Mouse (Mus musculus): ENCODE results near the gene Txnrd2. TPM values are rescaled to one million over a fixed set of nuclear protein-coding genes. Genes with fewer than 3 reads are reported as not detected.

Txnrd2 gene
- polyA plus RNA-seq (2012; rRNA removed; ENCODE audit: low replicate concordance) = 22.6 and 35.5 TPM in 2 replicates

GRCm38 (mm10) chr16:18426215-18426791, at the start of gene Txnrd2:
Txnrd2 (plus strand) TSS chr16:18426384.

GRCm38 (mm10) chr16:18426802-18427280, 657 bp downstream of the Txnrd2 start, which contains the start of gene Comt:
Comt (minus strand) TSS chr16:18426852.

GRCm38 (mm10) chr16:18498558-18498990, 72.4 kb downstream of the Txnrd2 start, which contains the start of the genes Gnb1l and Rtl10:
Gnb1l (plus strand) TSS chr16:18498713.
Rtl10 (plus strand) TSS chr16:18498901.

Other genes starting within 250 kb of the Txnrd2 start
- not detected in 2 replicates for gene Ccdc188, start 208.5 kb upstream of the Txnrd2 start, polyA plus RNA-seq (2012; rRNA removed; ENCODE audit: low replicate concordance)
- 85.7 and 169 TPM in 2 replicates for gene Zdhhc8, start 191.2 kb upstream of the Txnrd2 start, polyA plus RNA-seq (2012; rRNA removed; ENCODE audit: low replicate concordance)
- 50.4 and 55.3 TPM in 2 replicates for gene Trmt2a, start 177.7 kb upstream of the Txnrd2 start, polyA plus RNA-seq (2012; rRNA removed; ENCODE audit: low replicate concordance)
- 23.0 and 50.7 TPM in 2 replicates for gene Ranbp1, start 177.7 kb upstream of the Txnrd2 start, polyA plus RNA-seq (2012; rRNA removed; ENCODE audit: low replicate concordance)
- gene Gm49776, start 168.1 kb upstream of the Txnrd2 start, polyA plus RNA-seq (2012; rRNA removed; ENCODE audit: low replicate concordance) = not detected in 2 replicates
- 18.0 and 21.1 TPM in 2 replicates for gene Dgcr8, start 137.1 kb upstream of the Txnrd2 start, polyA plus RNA-seq (2012; rRNA removed; ENCODE audit: low replicate concordance)
- gene Tango2, start 78.3 kb upstream of the Txnrd2 start, polyA plus RNA-seq (2012; rRNA removed; ENCODE audit: low replicate concordance) = 39.5 and 70.7 TPM in 2 replicates
- 15.1 and 22.5 TPM in 2 replicates for gene Arvcf, start 78.2 kb upstream of the Txnrd2 start, polyA plus RNA-seq (2012; rRNA removed; ENCODE audit: low replicate concordance)
- gene Comt, start 468 bp downstream of the Txnrd2 start, polyA plus RNA-seq (2012; rRNA removed; ENCODE audit: low replicate concordance) = 428 and 474 TPM in 2 replicates
- 13.1 and 20.3 TPM in 2 replicates for gene Gnb1l, start 72.3 kb downstream of the Txnrd2 start, polyA plus RNA-seq (2012; rRNA removed; ENCODE audit: low replicate concordance)
- gene Rtl10, start 72.5 kb downstream of the Txnrd2 start, polyA plus RNA-seq (2012; rRNA removed; ENCODE audit: low replicate concordance) = 9.1 and 10.9 TPM in 2 replicates
- gene Tbx1, start 164.3 kb downstream of the Txnrd2 start, polyA plus RNA-seq (2012; rRNA removed; ENCODE audit: low replicate concordance) = 3.7 and 21.5 TPM in 2 replicates
- 0.80 and 8.0 TPM in 2 replicates for gene Gp1bb, start 196.0 kb downstream of the Txnrd2 start, polyA plus RNA-seq (2012; rRNA removed; ENCODE audit: low replicate concordance)
- gene Gm49601, start 200.0 kb downstream of the Txnrd2 start, polyA plus RNA-seq (2012; rRNA removed; ENCODE audit: low replicate concordance) = 10.5 and 12.7 TPM in 2 replicates
- 15.8 and 16.6 TPM in 2 replicates for gene Sept5, start 203.6 kb downstream of the Txnrd2 start, polyA plus RNA-seq (2012; rRNA removed; ENCODE audit: low replicate concordance)